In the genomic region with DNA sequence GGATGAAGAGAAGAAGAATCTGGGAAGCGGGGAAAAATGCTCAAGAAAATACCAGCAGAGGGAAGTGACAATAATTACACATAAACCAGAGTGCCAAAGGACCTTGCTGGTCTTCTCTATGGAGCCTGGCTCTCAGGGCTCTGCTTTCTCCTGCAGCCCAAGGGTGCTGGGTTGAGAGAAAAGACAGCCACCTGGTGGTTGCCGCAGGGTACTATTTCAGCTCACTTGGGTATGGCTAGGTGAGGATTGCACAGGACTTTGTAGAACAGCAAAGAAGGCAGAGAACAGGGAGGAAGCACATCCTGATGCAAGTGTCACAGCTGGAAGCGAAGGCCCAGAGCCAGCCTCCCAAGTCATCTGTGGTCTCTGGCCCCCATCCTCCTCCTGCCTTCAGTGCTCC, we compare ENCODE assay signal across 8 mouse cellular contexts.
DNase-seq lines count a peak whose midpoint lies in the region; ATAC-seq and TF ChIP-seq lines count a peak whose summit lies in the region.

No protein-coding gene starts in this region.

- no peak for TF ChIP-seq EP300 in heart, postnatal 0 days (IDR thresholded peaks at IDR 0.05; ENCODE audit: low read depth)

- H3K9me3 ChIP-seq in heart, postnatal 0 days (replicated peaks; ENCODE audit: control insufficient read depth, low read length) = no peaks in the 10 kb centered on the region
- no peaks in the 10 kb centered on the region for H3K9me3 ChIP-seq in forebrain, embryonic 12.5 days
- no peaks in the 10 kb centered on the region for H3K9me3 ChIP-seq in kidney, embryonic 14.5 days (ENCODE audit: control insufficient read depth, low read length)
- H3K9me3 ChIP-seq in limb, embryonic 14.5 days (ENCODE audit: control insufficient read depth, low read length) = no peaks in the 10 kb centered on the region

- TF ChIP-seq POLR2A in limb, embryonic 14.5 days (IDR thresholded peaks at IDR 0.05; ENCODE audit: borderline replicate concordance, extremely low read depth, insufficient read depth, insufficient read length) = no peak

- no peaks in the 10 kb centered on the region for H3K4me1 ChIP-seq in heart, postnatal 0 days (ENCODE audit: control insufficient read depth, insufficient read depth)
- H3K4me1 ChIP-seq in forebrain, embryonic 12.5 days = no peaks in the 10 kb centered on the region; the same call in 1 of the 2 replicates
- no peaks in the 10 kb centered on the region for H3K4me1 ChIP-seq in kidney, embryonic 14.5 days (ENCODE audit: control insufficient read depth, insufficient read depth, low read length)
- no peaks in the 10 kb centered on the region for H3K4me1 ChIP-seq in limb, embryonic 14.5 days (ENCODE audit: control insufficient read depth, insufficient read depth, low read length)

- H3K36me3 ChIP-seq in heart, postnatal 0 days (replicated peaks; ENCODE audit: control insufficient read depth, insufficient read depth, low read length) = no peaks in the 10 kb centered on the region
- H3K36me3 ChIP-seq in forebrain, embryonic 12.5 days (replicated peaks) = no peaks in the 10 kb centered on the region
- no peaks in the 10 kb centered on the region for H3K36me3 ChIP-seq in kidney, embryonic 14.5 days (ENCODE audit: control insufficient read depth, insufficient read depth, low read length)
- no peaks in the 10 kb centered on the region for H3K36me3 ChIP-seq in limb, embryonic 14.5 days (ENCODE audit: control insufficient read depth, insufficient read depth, low read length)

- 29% methylated on average over 3 of the region's 3 CpGs for WGBS in heart, postnatal 0 days
- 57% methylated on average over 3 of the region's 3 CpGs for WGBS in forebrain, embryonic 12.5 days
- WGBS in kidney, embryonic 14.5 days = 50% methylated on average over 3 of the region's 3 CpGs
- WGBS in limb, embryonic 14.5 days = 48% methylated on average over 3 of the region's 3 CpGs

- H3K27me3 ChIP-seq in heart, postnatal 0 days (ENCODE audit: control insufficient read depth, insufficient read depth, low read length) = no peaks in the 10 kb centered on the region
- no peaks in the 10 kb centered on the region; the same call in 1 of the 2 replicates for H3K27me3 ChIP-seq in forebrain, embryonic 12.5 days
- no peaks in the 10 kb centered on the region for H3K27me3 ChIP-seq in kidney, embryonic 14.5 days (ENCODE audit: control insufficient read depth, insufficient read depth, low read length)
- no peaks in the 10 kb centered on the region for H3K27me3 ChIP-seq in limb, embryonic 14.5 days (ENCODE audit: control insufficient read depth, insufficient read depth, low read length)

- peak; percentile 17 for DNase-seq in heart, postnatal 0 days (ENCODE audit: low spot score)
- no peak for DNase-seq in heart, postnatal 25 days (ENCODE audit: low spot score)
- DNase-seq in adrenal gland, postnatal 36 days = peak; percentile 36 to 60
- peak; percentile 42 for DNase-seq in limb, embryonic 14.5 days (ENCODE audit: low spot score)
- DNase-seq in ovary, postnatal 36 days (ENCODE audit: low spot score) = peak; percentile 8
- DNase-seq in thymus, adult 18-20 months = no peak

- H3K4me3 ChIP-seq in heart, postnatal 0 days (ENCODE audit: low read depth, low read length) = no peak overlapping the region
- H3K4me3 ChIP-seq in forebrain, embryonic 12.5 days (replicated peaks) = no peak overlapping the region
- no peak overlapping the region for H3K4me3 ChIP-seq in kidney, embryonic 14.5 days (ENCODE audit: low read length)
- H3K4me3 ChIP-seq in limb, embryonic 14.5 days (replicated peaks; ENCODE audit: low read length) = no peak overlapping the region

- 0 out of 2 replicates have a peak, but pooled peaks have one; percentile 36 for ATAC-seq in heart, postnatal 0 days (ENCODE audit: insufficient read depth, low read depth)
- peak; percentile 86 for ATAC-seq in forebrain, embryonic 12.5 days (ENCODE audit: low FRiP score)
- 0 out of 2 replicates have a peak, but pooled peaks have one; percentile 76 for ATAC-seq in kidney, embryonic 14.5 days (ENCODE audit: low FRiP score, low TSS enrichment)
- peak; percentile 63; the same call in 1 of the 2 replicates for ATAC-seq in limb, embryonic 14.5 days (ENCODE audit: low FRiP score, low read depth)

- intact Hi-C loops in heart, postnatal 25 days (cut with DNase I) = loop anchor here (5.0 kb wide), 1 partner anchor 785 kb away; no protein-coding TSS in a partner anchor

- H3K27ac ChIP-seq in heart, postnatal 0 days (ENCODE audit: low read depth) = no peak overlapping the region
- H3K27ac ChIP-seq in forebrain, embryonic 12.5 days = no peak overlapping the region
- no peak overlapping the region for H3K27ac ChIP-seq in kidney, embryonic 14.5 days (ENCODE audit: low read depth, low read length)
- H3K27ac ChIP-seq in limb, embryonic 14.5 days (replicated peaks; ENCODE audit: low read depth, low read length) = no peak overlapping the region

- TF ChIP-seq CTCF in heart, postnatal 0 days (IDR thresholded peaks at IDR 0.05; ENCODE audit: low read depth) = peak; percentile 70

- no peak overlapping the region for H3K4me2 ChIP-seq in heart, postnatal 0 days (ENCODE audit: low read depth, low read length)
- no peak overlapping the region for H3K4me2 ChIP-seq in forebrain, embryonic 12.5 days
- H3K4me2 ChIP-seq in kidney, embryonic 14.5 days (replicated peaks; ENCODE audit: low read depth, low read length) = no peak overlapping the region
- no peak overlapping the region for H3K4me2 ChIP-seq in limb, embryonic 14.5 days (replicated peaks; ENCODE audit: low read depth, low read length, severe bottlenecking)

- H3K9ac ChIP-seq in heart, postnatal 0 days (replicated peaks; ENCODE audit: low read depth, low read length) = no peak overlapping the region
- H3K9ac ChIP-seq in forebrain, embryonic 12.5 days = no peak overlapping the region
- H3K9ac ChIP-seq in kidney, embryonic 14.5 days (ENCODE audit: low read depth, low read length) = no peak overlapping the region
- H3K9ac ChIP-seq in limb, embryonic 14.5 days (ENCODE audit: low read depth, low read length, severe bottlenecking) = no peak overlapping the region

Comparison
In these comparisons a context has a peak if more than half of its experiments do, and no peak if none do; other contexts are left out.
1. DNase-seq: peak in heart, postnatal 0 days (single experiment), adrenal gland, postnatal 36 days (2 of 2), limb, embryonic 14.5 days (single experiment) and ovary, postnatal 36 days (single experiment); none in heart, postnatal 25 days (single experiment) and thymus, adult 18-20 months (0 of 2).
2. ATAC-seq: peak in every context shown above with its lines; median percentile 86 in forebrain, embryonic 12.5 days; 76 in kidney, embryonic 14.5 days; 63 in limb, embryonic 14.5 days; 36 in heart, postnatal 0 days.